Mouse (Mus musculus) kidney, adult 2 months (tissue): ENCODE measurements around the gene Srcin1. TPM values are rescaled to one million over a fixed set of nuclear protein-coding genes. Genes with fewer than 3 reads are reported as not detected.
A peak's percentile ranks its signal among the peaks of the same experiment; 100 is the strongest.

Source experiments
- DNase-seq: peaks from one replicate; pipeline ENCODE4 v3.0.0; 2021
- H3K27ac ChIP-seq: fragments of 200-500 bp; 2 replicates; pipeline ENCODE4 v1.5.1; 2012; ENCODE audit warnings: low read depth, low read length, control low read depth, inconsistent platforms; ENCODE audit not compliant: insufficient read depth
- H3K27me3 ChIP-seq: fragments of 200-500 bp; replicated peaks from 2 replicates; pipeline ENCODE4 v1.6.1; 2012; ENCODE audit warnings: mild to moderate bottlenecking, moderate library complexity, low read length, inconsistent platforms; ENCODE audit not compliant: control insufficient read depth, insufficient read depth
- H3K36me3 ChIP-seq: fragments of 200-500 bp; 2 replicates; pipeline ENCODE4 v1.6.1; 2012; ENCODE audit warnings: mild to moderate bottlenecking, moderate library complexity, low read length, inconsistent platforms; ENCODE audit not compliant: control insufficient read depth, insufficient read depth
- H3K4me1 ChIP-seq: fragments of 200-500 bp; 2 replicates; pipeline ENCODE4 v1.6.1; 2011; ENCODE audit warnings: low read length; ENCODE audit not compliant: control insufficient read depth, insufficient read depth
- H3K4me3 ChIP-seq: fragments of 200-500 bp; 2 replicates; pipeline ENCODE4 v1.5.1; 2011; ENCODE audit warnings: mild to moderate bottlenecking, low read depth, low read length, control low read depth; ENCODE audit not compliant: insufficient read depth
- CTCF ChIP-seq: fragments of 200-500 bp; conservative IDR thresholded peaks from 2 replicates; pipeline ENCODE4 v1.5.1; 2011; ENCODE audit warnings: low read depth, mild to moderate bottlenecking, control low read depth, low read length, moderate library complexity, mixed read lengths; ENCODE audit not compliant: insufficient read depth, insufficient read length
- POLR2A ChIP-seq: fragments of 200-500 bp; IDR thresholded peaks from one replicate; pipeline ENCODE4 v1.6.1; 2011; ENCODE audit warnings: low read depth, low read length, control low read depth
- WGBS: fragments of 180-500 bp; shearing (Covaris S2); methylation state at CpG from one replicate; pipeline ENCODE4 v1.1.7; 2018; 5-methylcytosine and 5-hydroxymethylcytosine counted together
- polyA plus RNA-seq: library from polyadenylated mRNA; depleted of rRNA; stranded (reverse); fragments of >200 nt; gene quantifications from 2 replicates; pipeline ENCODE4 v1.2.3, GENCODE M21; 2012

The Srcin1 gene
- polyA plus RNA-seq, 1 experiment: 13.0 TPM

DNA sequence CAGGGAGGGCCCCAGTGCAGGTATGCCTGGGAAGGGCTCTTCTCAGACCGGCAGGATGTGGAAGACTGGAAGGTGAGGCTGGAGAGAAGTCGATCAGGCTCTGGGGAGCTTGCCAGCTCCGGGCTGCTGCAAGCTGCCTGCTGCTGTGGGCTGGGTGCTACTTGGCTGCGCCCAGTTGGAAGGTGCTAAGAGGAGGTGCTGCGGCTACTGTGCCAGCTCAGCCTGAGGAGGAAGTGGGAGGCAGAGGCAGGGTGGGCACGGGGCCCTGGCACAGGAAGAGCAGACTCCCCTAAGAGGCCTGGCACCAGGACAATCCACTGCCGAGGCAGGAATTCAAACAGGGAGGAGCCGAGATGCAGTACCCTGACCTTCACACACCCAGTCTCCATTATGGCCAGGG lies 35.1 kb upstream of the Srcin1 start:
- no peak for TF ChIP-seq POLR2A
- TF ChIP-seq CTCF: no peak
- H3K4me3 ChIP-seq: no peak overlapping the region
- DNase-seq: peak; percentile 83
- 23% methylated on average over 8 of the region's 8 CpGs for WGBS
- H3K36me3 ChIP-seq: no peaks in the 10 kb centered on the region
- no peaks in the 10 kb centered on the region for H3K27me3 ChIP-seq
- no peaks in the 10 kb centered on the region for H3K4me1 ChIP-seq
- no peak overlapping the region for H3K27ac ChIP-seq

DNA sequence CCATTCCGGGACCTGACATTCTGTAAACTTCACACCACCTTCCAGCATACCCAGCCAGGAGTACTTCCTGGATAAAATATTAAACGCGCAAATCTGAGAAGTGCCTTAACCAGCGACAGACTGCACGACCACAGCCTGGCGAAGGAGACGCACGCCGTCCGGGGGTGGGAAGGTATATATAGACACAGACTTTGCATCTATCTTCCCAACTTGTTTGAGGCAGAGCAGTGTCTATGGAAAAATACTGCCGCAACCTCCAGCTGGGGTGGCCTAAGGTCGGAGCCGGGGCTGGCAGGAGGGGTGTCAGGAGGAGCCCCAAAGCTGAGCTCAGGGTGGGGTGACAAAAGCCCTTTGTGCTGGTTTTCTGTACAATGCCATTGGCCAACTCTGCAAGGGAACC lies 33.8 kb upstream of the Srcin1 start:
- TF ChIP-seq CTCF: no peak
- no peak for TF ChIP-seq POLR2A
- no peaks in the 10 kb centered on the region for H3K4me1 ChIP-seq
- H3K27ac ChIP-seq: no peak overlapping the region
- no peak overlapping the region for H3K4me3 ChIP-seq
- no peaks in the 10 kb centered on the region for H3K27me3 ChIP-seq
- WGBS: 85% methylated on average over 13 of the region's 13 CpGs
- DNase-seq: no peak
- H3K36me3 ChIP-seq: no peaks in the 10 kb centered on the region

DNA sequence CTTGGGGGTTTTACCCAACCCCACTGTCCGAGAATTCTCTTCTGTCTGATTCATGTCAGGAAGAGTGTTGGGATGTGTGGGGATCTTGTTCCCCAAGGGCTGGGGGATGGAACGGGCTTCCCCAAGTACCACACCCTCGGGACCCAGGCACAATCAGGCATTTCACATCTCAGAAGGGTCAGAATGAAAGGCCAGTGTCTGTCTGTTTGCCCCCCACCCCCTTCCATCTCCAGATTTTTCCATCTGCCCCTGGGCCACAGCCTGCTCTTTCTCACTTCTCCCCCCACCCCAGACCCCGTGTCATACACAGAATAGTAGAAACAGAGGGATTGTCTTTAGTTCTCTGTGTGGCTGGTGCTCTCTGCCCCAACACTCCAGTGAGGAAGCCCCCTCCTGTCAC lies 32.9 kb upstream of the Srcin1 start:
- DNase-seq: no peak
- no peaks in the 10 kb centered on the region for H3K36me3 ChIP-seq
- no peak overlapping the region for H3K27ac ChIP-seq
- no peaks in the 10 kb centered on the region for H3K4me1 ChIP-seq
- TF ChIP-seq POLR2A: no peak
- no peak for TF ChIP-seq CTCF
- no peak overlapping the region for H3K4me3 ChIP-seq
- H3K27me3 ChIP-seq: no peaks in the 10 kb centered on the region
- WGBS: 78% methylated on average over 4 of the region's 4 CpGs

DNA sequence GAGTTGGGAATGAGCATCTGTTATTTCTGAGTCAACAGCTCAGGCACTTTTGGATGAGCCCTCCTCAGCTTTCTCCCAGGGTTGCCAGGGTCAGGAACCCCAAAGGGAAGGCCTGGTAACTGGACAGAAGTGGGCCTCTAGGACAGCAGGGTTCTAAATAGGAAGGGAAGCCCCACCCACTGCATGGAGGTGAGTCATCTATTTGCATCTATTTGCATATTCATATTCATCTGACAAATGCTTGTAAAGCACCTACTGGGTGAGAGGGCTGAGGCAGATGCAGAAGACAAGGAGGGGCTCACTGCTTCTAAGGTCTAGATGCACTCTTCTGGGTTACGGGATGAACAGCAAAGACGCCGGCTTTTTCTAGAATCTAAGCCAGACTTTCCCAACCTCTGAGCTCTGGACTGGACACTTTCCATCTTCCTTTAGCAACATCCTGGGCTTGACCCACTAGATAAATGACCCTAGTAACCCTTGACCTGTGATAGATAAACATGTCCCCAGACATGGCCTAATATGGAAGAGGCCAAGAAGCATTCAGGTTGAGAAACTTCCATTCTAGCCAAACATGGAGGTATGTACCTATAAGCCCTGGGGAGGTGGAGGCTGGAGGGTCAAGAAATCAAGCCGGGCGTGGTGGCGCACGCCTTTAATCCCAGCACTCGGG lies 31.2 kb upstream of the Srcin1 start:
- H3K4me1 ChIP-seq: peaks cover 2% of the 10 kb centered on the region; the same call in 1 of the 2 replicates
- no peak overlapping the region for H3K27ac ChIP-seq
- 97% methylated on average over 8 of the region's 8 CpGs for WGBS
- DNase-seq: no peak
- no peaks in the 10 kb centered on the region for H3K27me3 ChIP-seq
- no peaks in the 10 kb centered on the region for H3K36me3 ChIP-seq
- H3K4me3 ChIP-seq: no peak overlapping the region
- TF ChIP-seq CTCF: no peak
- no peak for TF ChIP-seq POLR2A

DNA sequence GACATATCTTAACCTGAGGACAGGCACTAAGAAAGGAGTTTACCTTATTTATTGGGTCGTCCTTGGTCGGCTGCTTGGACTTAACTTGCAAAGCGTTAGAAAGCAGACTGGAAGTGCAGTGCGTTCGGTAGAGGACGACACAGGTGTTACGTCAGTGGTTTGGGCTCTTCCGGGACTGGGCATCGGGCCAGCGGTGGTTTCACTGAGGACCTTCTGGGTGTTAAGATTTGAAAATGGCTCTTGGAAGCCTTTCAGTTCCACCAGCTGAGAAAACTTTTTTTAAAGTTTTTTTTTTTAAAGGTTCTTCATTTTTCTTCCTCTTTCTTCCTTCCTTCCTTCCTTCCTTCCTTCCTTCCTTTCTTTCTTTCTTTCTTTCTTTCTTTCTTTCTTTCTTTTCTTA lies 27.9 kb upstream of the Srcin1 start:
- DNase-seq: peak; percentile 58
- Histone ChIP-seq H3K4me3 (no peak overlapping the region), H3K4me1 (peaks cover 2% of the 10 kb centered on the region; the same call in 1 of the 2 replicates), H3K27ac (no peak overlapping the region), H3K36me3 (no peaks in the 10 kb centered on the region), H3K27me3 (no peaks in the 10 kb centered on the region)
- WGBS: 11% methylated on average over 10 of the region's 10 CpGs
- TF ChIP-seq CTCF (no peak), POLR2A (no peak)

DNA sequence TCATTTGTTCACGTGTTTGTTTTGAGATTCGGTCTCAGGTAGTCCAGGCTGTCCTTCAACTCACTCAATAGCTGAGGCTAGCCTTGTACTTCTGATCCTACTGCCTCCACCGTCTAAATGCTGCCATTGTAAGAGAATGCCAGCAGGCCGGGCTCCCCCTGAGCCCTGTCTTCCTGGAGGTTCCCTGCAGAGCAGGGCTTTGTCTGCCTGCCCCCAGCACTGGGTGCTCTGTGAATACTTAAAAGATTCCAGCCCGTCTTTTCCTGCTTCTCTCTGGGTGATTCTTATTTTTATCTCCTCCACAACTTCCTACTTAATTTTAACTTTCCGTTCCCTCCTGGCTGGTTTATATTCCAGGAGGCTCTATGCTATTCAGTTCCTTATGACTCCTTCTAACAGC lies 26.2 kb upstream of the Srcin1 start:
- Histone ChIP-seq H3K27ac (no peak overlapping the region), H3K36me3 (no peaks in the 10 kb centered on the region), H3K27me3 (no peaks in the 10 kb centered on the region), H3K4me3 (no peak overlapping the region), H3K4me1 (peaks cover 2% of the 10 kb centered on the region; the same call in 1 of the 2 replicates)
- TF ChIP-seq CTCF (no peak), POLR2A (no peak)
- no peak for DNase-seq
- WGBS: 52% methylated on average over 6 of the region's 6 CpGs

DNA sequence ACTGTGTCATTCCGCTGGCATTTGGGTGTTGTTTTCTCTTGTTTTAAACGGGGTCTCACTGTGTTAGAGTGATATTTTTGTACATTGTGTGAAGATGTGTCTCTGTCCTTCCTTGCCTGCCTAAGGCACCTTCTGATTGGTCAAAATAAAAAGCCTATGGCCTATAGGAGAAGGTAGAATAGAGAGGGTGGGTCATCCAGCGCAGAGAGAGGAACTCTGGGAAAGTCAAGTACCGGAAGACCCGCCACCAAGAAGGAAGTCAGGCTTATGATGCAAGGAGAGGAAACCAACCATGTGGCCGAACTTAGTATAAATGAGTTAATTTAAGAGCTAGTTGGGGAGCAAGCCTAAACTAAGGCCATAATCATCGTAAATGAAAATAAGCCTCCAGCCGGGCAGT lies 23.1 kb upstream of the Srcin1 start:
- WGBS: 89% methylated on average over 8 of the region's 8 CpGs
- H3K4me1 ChIP-seq: peaks cover 2% of the 10 kb centered on the region; the same call in 1 of the 2 replicates

More for the DNA sequence above, 23.1 kb upstream of the Srcin1 start:
- H3K27me3 ChIP-seq: no peaks in the 10 kb centered on the region
- H3K27ac ChIP-seq: no peak overlapping the region
- TF ChIP-seq CTCF: no peak
- no peak for TF ChIP-seq POLR2A
- no peaks in the 10 kb centered on the region for H3K36me3 ChIP-seq
- no peak for DNase-seq
- no peak overlapping the region for H3K4me3 ChIP-seq
